Mouse (Mus musculus) cerebellum, postnatal 10 days (tissue): ENCODE data around the gene Ckap4.
A peak's percentile ranks its signal among the peaks of the same experiment; 100 is the strongest.

ENCODE experiments used
- DNase-seq, 2 experiments: peaks; one replicate each; pipeline ENCODE4 v3.0.0; 2021; ENCODE audit warnings: mixed read lengths in 2 of 2

Ckap4 gene

DNA sequence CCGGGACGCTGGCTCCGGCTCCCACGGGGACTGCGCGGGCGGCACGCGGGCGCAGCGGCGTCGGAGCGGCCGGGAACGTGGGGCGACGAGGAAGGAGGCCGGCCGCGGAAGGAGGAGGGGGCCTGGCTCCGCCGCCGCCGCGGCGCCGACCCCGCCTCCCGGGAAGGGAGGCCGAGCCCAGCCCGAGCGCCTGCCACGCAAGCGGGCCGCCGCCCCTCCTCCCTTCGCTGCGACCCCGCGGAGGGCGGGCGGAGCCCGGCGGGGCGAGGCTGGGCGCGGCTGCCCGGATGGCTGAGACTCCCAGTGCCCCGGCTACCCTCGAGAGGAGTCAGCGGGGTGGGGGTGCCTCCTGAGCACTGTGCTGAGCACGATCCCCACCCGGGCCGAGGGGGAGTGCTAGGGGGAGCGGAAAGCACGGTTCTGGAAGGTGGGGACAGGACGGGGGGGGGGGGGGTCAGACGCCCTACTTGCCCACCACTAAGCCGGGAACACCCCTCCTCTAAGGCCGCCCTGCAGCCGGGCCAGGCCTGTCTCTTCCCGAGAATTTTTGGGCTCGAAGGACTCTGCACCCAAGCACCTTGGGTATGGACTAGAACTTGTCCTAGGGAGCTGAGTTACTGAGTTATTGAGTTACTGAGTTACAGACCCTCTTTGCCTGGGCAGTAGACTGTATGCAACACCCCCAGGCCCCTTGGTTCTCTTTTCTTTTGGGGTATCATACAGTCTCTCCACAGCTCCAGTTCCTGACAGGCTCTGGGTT, at the start of gene Ckap4:
Gene Ckap4 (minus strand): TSS at position 151 of the 760 bp plus-strand sequence.
- peak; percentile 81 to 89 for DNase-seq

DNA sequence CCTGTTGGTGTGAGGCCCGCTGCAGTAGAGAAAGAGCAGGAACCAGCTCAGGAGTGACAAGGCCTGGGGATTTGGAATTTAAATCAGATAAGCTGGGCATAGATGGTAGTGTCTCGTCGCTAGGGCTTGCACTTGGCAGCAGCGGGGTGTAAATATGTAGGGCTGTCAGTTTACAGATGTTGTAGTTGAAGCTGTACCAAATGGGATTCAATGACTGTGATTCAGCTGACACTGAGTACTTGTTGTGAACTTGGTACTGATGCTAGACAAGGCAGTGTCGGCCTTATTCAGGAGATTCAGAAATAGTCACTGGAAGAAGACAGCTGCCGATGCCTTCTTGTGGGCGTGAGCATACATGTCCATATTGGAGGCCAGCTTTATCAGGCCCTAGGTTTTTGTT, 48.4 kb upstream of the Ckap4 start:
- no peak for DNase-seq

- DNase-seq: no peak
Measured at GRCm38 (mm10) chr10:84581191-84581590, 47.3 kb upstream of the Ckap4 start.

DNA sequence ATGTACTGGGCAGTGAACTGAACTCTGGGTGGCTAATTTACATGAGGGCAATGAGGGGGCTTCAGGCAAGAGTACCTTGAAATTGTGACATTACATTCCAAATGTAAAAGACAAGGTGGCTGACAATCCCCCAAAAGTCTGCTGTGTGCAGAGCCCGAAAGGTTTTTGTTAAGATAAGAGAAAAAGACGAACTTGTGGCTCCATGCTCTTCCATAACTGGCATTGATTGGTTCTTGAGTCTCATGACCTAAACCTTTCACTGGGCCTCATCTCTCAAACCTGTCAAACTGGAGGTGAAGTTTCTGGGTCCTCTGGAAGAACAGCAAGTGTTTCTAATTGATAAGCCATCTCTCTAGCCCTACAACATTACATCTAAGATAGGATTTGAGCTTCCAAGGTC, 45.7 kb upstream of the Ckap4 start:
- no peak for DNase-seq

DNA sequence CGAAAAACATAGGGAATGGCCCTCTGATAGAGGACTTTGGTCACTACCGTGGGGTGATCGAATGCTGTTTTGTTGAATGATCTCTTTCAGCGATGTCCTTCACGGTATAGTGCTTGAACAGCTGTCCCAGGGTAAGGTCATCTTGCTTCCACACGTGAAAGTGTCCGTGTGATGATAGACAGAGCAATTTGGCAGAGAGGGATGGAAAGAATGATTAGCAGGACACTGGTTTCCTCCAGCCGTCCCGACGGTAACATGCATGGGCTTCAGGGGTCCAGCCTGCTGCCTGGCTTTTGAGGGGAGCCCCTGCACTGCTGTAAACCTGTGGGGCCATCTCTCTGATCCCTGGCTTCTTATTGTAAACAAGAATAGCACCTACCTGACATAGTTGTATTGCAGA, 44.9 kb upstream of the Ckap4 start:
- DNase-seq: no peak

DNA sequence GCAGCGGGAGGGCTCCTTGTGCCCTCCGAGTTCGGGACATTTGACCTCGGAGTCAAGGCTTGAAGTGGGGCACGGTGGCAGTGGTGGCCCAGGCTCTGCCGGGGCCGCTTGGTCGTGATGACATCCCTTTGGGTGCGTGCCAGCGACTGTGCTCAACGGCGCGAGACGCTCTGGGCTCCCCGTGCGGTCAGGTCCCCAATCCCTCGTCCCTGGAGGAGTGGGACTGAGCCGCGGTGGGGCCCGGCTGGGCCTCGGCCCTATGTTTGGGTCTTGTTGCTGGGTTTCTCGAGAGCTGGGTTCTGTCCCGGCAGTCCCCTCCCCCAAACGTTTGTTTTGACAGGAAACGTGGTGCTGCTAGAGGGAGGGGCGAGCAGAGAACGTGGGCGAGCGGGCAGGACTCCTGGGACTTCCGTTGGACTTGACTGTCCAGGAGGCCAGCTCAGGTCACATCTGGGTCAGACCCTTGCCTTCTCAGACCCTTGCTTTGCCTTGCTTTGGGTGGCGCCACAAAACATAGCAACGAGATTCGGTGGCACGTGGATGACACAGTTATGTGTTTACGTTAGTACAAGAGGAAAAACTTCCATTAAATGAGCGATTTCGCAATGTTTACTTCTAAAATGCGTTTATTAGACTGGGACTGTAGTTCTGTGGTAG, 43.3 kb upstream of the Ckap4 start:
- peak; percentile 82 to 88 for DNase-seq

DNA sequence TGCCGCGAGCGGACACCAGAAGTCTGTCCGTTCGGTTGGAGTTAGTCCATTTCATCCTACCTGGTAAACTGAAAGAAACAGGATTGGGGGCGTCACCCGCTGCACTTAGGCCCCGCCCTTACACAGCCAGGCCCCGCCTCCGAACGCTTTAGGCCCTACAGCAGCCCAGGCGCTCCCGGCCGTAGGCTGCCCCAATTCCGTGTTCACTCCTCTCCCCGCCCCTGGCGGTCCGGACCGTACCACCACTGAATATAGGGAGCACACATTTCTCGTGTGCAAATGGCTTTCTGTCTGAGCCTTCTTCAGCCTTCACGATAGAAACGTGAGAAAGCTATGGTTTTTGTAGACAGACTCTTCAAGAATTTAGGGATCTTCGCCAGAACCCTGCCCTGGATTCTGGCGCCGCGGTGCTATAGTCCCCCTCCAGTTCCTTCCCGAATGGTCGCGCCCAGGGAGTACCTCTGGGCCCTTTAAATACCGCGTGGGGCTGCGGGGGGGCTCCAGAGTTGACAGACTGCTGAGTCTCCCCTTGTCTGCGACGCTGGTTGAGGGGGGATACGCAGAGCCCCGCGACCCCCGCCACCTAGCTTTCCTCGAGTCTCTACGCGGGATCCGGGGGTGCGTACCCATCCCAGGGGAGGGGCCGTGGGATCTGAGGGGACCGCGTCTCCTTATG, 42.7 kb upstream of the Ckap4 start, which contains the start of gene Tcp11l2:
Gene Tcp11l2 (plus strand): TSS at position 232 of the 676 bp plus-strand sequence.
- DNase-seq: peak; percentile 95 to 96

DNA sequence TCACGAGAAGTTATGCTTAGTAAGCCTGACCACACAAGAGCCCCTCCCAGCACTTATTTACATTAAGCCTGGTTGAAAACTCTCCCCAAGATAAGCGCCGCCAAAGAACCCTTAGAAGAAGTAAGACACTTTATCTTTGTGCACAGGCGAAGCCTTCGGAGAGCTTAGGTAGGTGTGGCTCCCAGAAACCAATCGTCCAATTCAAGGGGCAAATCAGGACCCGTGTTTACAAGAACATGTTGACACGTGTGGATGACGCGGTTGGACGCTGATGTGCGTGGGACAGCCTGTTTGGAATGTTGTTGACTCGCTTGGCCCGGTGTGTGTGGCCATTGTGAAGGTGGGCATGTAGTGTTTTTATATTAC, 42.1 kb upstream of the Ckap4 start:
- DNase-seq: no peak

GRCm38 (mm10) chr10:84573671-84574420, 40.0 kb upstream of the Ckap4 start:
- no peak for DNase-seq

DNA sequence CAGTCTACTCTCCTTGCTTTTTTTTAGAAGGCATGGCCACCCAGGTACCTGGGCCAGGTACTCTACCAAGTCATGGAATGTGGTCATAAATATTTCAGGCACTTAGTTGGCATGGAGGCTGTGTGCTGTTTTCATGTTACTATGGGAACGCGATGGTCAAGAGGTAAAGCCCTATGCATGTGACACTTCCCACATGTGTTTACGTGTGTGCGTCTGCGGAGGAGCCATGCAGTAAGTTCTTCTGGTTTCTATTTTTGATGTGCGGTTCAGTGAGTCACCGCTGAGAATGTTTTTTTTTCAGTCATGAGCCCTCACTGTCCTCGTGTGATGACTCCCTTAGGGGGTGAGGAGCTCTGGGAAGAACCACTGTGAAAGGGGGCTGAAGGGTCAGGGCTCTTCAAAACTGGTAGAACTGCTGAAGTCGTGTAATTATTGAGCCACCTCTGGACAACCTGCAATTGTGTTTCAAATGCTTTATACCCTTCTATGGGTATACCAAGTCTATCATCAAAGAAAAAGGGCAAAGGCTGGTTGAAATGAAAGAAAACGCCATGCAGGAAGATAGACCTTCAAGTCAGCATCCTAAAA, 37.3 kb upstream of the Ckap4 start:
- DNase-seq: no peak

- no peak for DNase-seq
Measured at GRCm38 (mm10) chr10:84564427-84564826, 30.6 kb upstream of the Ckap4 start.

- peak; percentile 69 to 78 for DNase-seq
Measured at GRCm38 (mm10) chr10:84562567-84563554, 29.0 kb upstream of the Ckap4 start.

- peak in 1 of 2 experiments; percentile 13 for DNase-seq
Measured at GRCm38 (mm10) chr10:84562121-84562520, 28.3 kb upstream of the Ckap4 start.

GRCm38 (mm10) chr10:84559986-84560385, 26.1 kb upstream of the Ckap4 start:
- no peak for DNase-seq

DNA sequence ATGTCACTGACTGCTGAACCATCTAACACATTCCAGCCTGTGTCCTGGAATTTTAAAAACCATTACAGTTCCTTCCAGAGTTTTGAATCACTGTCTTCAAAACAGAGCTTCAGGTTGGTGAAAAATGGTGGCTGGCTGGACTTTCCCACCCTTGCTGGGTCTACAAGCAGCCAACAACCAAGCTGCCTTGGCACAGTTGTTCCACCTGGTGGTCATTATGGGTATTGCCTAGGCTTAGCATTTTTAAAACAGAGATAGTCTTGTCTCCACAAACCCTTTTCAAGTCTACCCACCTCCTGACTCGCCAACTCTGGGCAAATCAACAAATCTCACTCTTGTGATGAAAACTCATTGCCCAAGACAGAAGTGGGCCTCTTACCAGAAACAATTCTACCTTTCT, 24.6 kb upstream of the Ckap4 start:
- peak in 1 of 2 experiments; percentile 24 for DNase-seq

GRCm38 (mm10) chr10:84556120-84556519, 22.3 kb upstream of the Ckap4 start:
- DNase-seq: no peak

DNA sequence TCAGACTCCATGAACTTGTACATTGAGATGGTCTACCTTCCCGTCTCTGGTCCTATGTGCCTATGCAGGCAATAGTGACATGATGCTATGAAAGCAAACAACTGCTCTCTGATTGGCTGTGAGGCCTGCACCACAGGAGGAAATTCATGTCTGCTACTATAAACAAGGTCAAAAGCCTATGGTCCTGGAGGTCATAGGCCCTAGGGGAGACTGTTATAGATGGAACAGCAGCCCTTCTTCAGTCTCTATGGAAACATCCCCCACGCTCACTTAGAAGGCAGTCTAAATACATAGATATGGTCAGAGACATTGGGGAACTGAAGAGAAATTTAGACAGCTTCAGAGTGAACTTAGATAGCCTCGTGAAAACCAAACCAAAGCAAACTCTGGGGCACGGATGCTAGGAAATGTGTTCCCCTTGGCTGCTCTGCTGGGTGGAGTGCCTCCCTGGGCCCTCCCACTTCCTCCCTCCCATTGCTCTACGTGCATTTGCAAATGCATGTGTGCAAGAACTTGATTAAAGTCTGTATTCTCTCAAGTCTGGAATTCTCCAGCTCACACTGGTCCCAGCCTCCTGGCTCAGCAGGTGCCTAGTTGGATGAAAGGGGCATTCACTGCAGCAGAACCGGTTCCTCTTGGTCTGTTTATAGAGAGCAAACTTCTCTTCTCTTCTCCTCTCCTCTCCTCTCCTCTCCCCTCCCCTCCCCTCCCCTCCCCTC, 20.6 kb upstream of the Ckap4 start:
- no peak for DNase-seq

GRCm38 (mm10) chr10:84552477-84552876, 18.6 kb upstream of the Ckap4 start:
- no peak for DNase-seq

DNA sequence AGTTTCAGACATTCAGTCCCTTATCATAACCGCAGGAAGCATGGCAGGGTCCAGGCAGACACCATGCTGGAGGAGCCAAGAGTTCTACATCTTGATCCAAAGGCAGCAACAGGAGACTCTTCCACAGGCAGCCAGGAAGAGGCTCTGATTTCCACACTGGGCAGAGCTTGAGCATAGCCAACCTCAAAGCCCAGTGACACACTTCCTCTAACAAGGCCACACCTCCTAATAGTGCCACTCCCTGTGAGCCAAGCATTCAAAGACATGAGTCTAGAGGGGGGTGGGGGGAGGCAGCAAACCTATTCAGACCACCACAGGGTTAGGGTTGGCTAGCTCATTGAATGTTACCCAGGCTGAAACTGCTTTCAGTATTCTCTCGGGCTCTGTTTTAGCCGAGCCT, 18.0 kb upstream of the Ckap4 start:
- DNase-seq: no peak

DNA sequence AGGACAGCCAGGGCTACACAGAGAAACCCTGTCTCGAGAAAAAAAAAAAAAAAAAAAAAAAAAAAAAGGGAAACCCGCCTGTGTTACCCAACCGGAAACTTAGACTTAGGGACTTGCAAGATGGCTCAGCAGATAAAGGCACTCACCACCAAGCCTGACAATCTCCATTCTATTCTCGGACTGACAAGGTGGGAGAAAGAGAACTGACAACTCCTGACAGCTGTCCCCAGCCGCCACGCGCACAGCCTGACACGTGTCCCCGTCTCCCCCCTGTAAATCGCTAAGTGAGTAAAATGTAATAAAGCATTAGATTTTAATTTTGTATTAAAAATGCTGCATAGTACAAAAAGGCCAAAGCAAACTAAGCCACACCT, 16.0 kb upstream of the Ckap4 start:
- DNase-seq: no peak
